Mouse (Mus musculus) CH12.LX (cell line): Measurements from ENCODE around the gene Psmd8. TPM values are rescaled to one million over a fixed set of nuclear protein-coding genes. Genes with fewer than 3 reads are reported as not detected.

Source experiments
- DNase-seq: peaks from one replicate; pipeline ENCODE4 v3.0.0-alpha.2; 2013; ENCODE audit errors: extremely low read depth
- H3K27ac ChIP-seq: 2 replicates; pipeline ENCODE4 v1.5.1; 2012; ENCODE audit warnings: low read depth, mild to moderate bottlenecking, control low read depth, moderate library complexity; ENCODE audit not compliant: insufficient read depth
- H3K27me3 ChIP-seq: replicated peaks from 2 replicates; pipeline ENCODE3; 2012; ENCODE audit warnings: inconsistent platforms
- H3K36me3 ChIP-seq, 2 experiments: replicated peaks in 1 of 2; 2 replicates each; pipeline versions ENCODE3 to v1.6.1; 2012; ENCODE audit warnings: inconsistent platforms in 1 of 2, low read length in 1 of 2, mild to moderate bottlenecking in 1 of 2, mixed read lengths in 1 of 2, moderate library complexity in 1 of 2; ENCODE audit not compliant: control insufficient read depth in 1 of 2, insufficient read depth in 1 of 2
- H3K4me1 ChIP-seq, 2 experiments: 2 replicates each; pipeline ENCODE4 v1.6.1; 2012; ENCODE audit warnings: inconsistent platforms in 1 of 2, moderate library complexity in 1 of 2; ENCODE audit not compliant: insufficient read depth in 2 of 2, control insufficient read depth in 1 of 2
- H3K4me2 ChIP-seq: 2 replicates; pipeline ENCODE4 v1.6.1; 2012; ENCODE audit warnings: low read depth, mild to moderate bottlenecking, control low read depth; ENCODE audit not compliant: poor library complexity, insufficient read depth, severe bottlenecking
- H3K4me3 ChIP-seq, 3 experiments: fragments of 150-350 bp in 1 of 3; sonication (generic) in 1 of 3; replicated peaks in 1 of 3; 2 replicates each; pipeline versions ENCODE3 to v1.5.1; 2011 to 2012; ENCODE audit warnings: low read depth in 2 of 3, low read length in 2 of 3, mild to moderate bottlenecking in 2 of 3, moderate library complexity in 2 of 3, control low read depth in 1 of 3, improper control_type of control experiment in 1 of 3, inconsistent platforms in 1 of 3, mixed read lengths in 1 of 3; ENCODE audit not compliant: poor library complexity in 1 of 3
- H3K79me2 ChIP-seq: replicated peaks from 2 replicates; pipeline ENCODE4 v1.6.1; 2012; ENCODE audit warnings: mild to moderate bottlenecking, moderate library complexity; ENCODE audit not compliant: control insufficient read depth, poor library complexity, insufficient read depth, severe bottlenecking; ENCODE audit errors: extremely low read depth
- H3K9ac ChIP-seq: 2 replicates; pipeline ENCODE4 v1.6.1; 2012; ENCODE audit warnings: low read depth, mild to moderate bottlenecking, control low read depth, moderate library complexity; ENCODE audit not compliant: insufficient read depth
- H3K9me3 ChIP-seq: replicated peaks from 2 replicates; pipeline ENCODE3; 2012; ENCODE audit warnings: low read length, inconsistent platforms, mixed read lengths
- BHLHE40 ChIP-seq: IDR thresholded peaks from 2 replicates; pipeline ENCODE4 v1.6.1; 2011; ENCODE audit warnings: mild to moderate bottlenecking, low read depth, low read length, improper control_type of control experiment
- CHD2 ChIP-seq: IDR thresholded peaks from 2 replicates; pipeline ENCODE4 v1.6.1; 2011; ENCODE audit warnings: low read length, improper control_type of control experiment
- E2F4 ChIP-seq: IDR thresholded peaks from 2 replicates; pipeline ENCODE4 v1.6.1; 2011; ENCODE audit warnings: low read depth, low read length, improper control_type of control experiment; ENCODE audit not compliant: insufficient replicate concordance
- ELF1 ChIP-seq: IDR thresholded peaks from 2 replicates; pipeline ENCODE4 v1.6.1; 2014; ENCODE audit warnings: low read depth, mild to moderate bottlenecking, inconsistent platforms, low read length, improper control_type of control experiment
- EP300 ChIP-seq: IDR thresholded peaks from 2 replicates; pipeline ENCODE4 v1.6.1; 2011; ENCODE audit warnings: low read length, improper control_type of control experiment
- ETS1 ChIP-seq: conservative IDR thresholded peaks from 2 replicates; pipeline ENCODE4 v1.6.1; 2012; ENCODE audit warnings: low read depth, mild to moderate bottlenecking, inconsistent platforms, low read length, improper control_type of control experiment, moderate library complexity
- HCFC1 ChIP-seq: IDR thresholded peaks from 2 replicates; pipeline ENCODE4 v1.6.1; 2012; ENCODE audit warnings: low read depth, mild to moderate bottlenecking, inconsistent platforms, low read length, improper control_type of control experiment
- IRF4 ChIP-seq: IDR thresholded peaks from 2 replicates; pipeline ENCODE4 v1.6.1; 2014; ENCODE audit warnings: low read depth, mild to moderate bottlenecking, inconsistent platforms, low read length, improper control_type of control experiment
- JUN ChIP-seq: IDR thresholded peaks from 2 replicates; pipeline ENCODE4 v1.6.1; 2011; ENCODE audit warnings: low read depth, mild to moderate bottlenecking, low read length, improper control_type of control experiment, moderate library complexity; ENCODE audit not compliant: insufficient read depth
- JUND ChIP-seq: conservative IDR thresholded peaks from 2 replicates; pipeline ENCODE4 v1.6.1; 2011; ENCODE audit warnings: low read depth, low read length, improper control_type of control experiment
- KAT2A ChIP-seq: IDR thresholded peaks from 2 replicates; pipeline ENCODE4 v1.6.1; 2012; ENCODE audit warnings: low read length, improper control_type of control experiment, inconsistent platforms; ENCODE audit not compliant: insufficient replicate concordance
- MAX ChIP-seq: IDR thresholded peaks from 2 replicates; pipeline ENCODE4 v1.6.1; 2011; ENCODE audit warnings: low read length, improper control_type of control experiment
- MEF2A ChIP-seq: IDR thresholded peaks from 2 replicates; pipeline ENCODE4 v1.6.1; 2014; ENCODE audit warnings: low read depth, mild to moderate bottlenecking, inconsistent platforms, low read length, improper control_type of control experiment, borderline replicate concordance
- MXI1 ChIP-seq: IDR thresholded peaks from 2 replicates; pipeline ENCODE4 v1.6.1; 2011; ENCODE audit warnings: mild to moderate bottlenecking, low read depth, low read length, improper control_type of control experiment
- MYC ChIP-seq: IDR thresholded peaks from 2 replicates; pipeline ENCODE4 v1.6.1; 2011; ENCODE audit warnings: low read depth, mild to moderate bottlenecking, improper control_type of control experiment, low read length
- NELFE ChIP-seq: IDR thresholded peaks from 2 replicates; pipeline ENCODE4 v1.6.1; 2011; ENCODE audit warnings: low read depth, low read length, improper control_type of control experiment
- PAX5 ChIP-seq: IDR thresholded peaks from 2 replicates; pipeline ENCODE4 v1.6.1; 2012; ENCODE audit warnings: low read length, inconsistent platforms, mixed read lengths
- POLR2A ChIP-seq: IDR thresholded peaks from 2 replicates; pipeline ENCODE4 v1.6.1; 2011; ENCODE audit warnings: low read depth, mild to moderate bottlenecking, improper control_type of control experiment, low read length
- POLR2AphosphoS2 ChIP-seq: IDR thresholded peaks from 2 replicates; pipeline ENCODE4 v1.6.1; 2011; ENCODE audit warnings: low read depth, low read length, improper control_type of control experiment
- SIN3A ChIP-seq: IDR thresholded peaks from 2 replicates; pipeline ENCODE4 v1.6.1; 2012; ENCODE audit warnings: low read length, improper control_type of control experiment, inconsistent platforms
- SMC3 ChIP-seq: IDR thresholded peaks from 2 replicates; pipeline ENCODE4 v1.6.1; 2011; ENCODE audit warnings: low read depth, low read length, improper control_type of control experiment
- TBP ChIP-seq: conservative IDR thresholded peaks from 2 replicates; pipeline ENCODE4 v1.6.1; 2011; ENCODE audit warnings: low read depth, low read length, improper control_type of control experiment
- TCF12 ChIP-seq: IDR thresholded peaks from 2 replicates; pipeline ENCODE4 v1.6.1; 2014; ENCODE audit warnings: low read depth, mild to moderate bottlenecking, inconsistent platforms, low read length, improper control_type of control experiment
- USF1 ChIP-seq: IDR thresholded peaks from 2 replicates; pipeline ENCODE4 v1.6.1; 2014; ENCODE audit warnings: low read depth, mild to moderate bottlenecking, inconsistent platforms, low read length, improper control_type of control experiment
- ZC3H11A ChIP-seq: IDR thresholded peaks from 2 replicates; pipeline ENCODE4 v1.6.1; 2012; ENCODE audit warnings: low read depth, mild to moderate bottlenecking, inconsistent platforms, low read length, improper control_type of control experiment
- ZKSCAN1 ChIP-seq: IDR thresholded peaks from 2 replicates; pipeline ENCODE4 v1.6.1; 2012; ENCODE audit warnings: low read depth, inconsistent platforms, low read length, improper control_type of control experiment, borderline replicate concordance
- dilution Hi-C: fragments of 300-500 bp; cut with MboI; formaldehyde crosslinking; loops from 2 replicates; pipeline ENCODE4 v1.14.3; 2020; ENCODE audit warnings: low sequenced_read_pairs; ENCODE audit not compliant: extremely low pct_unique_long_range_greater_than_20kb, extremely low pct_ligation_motif_present
- in situ Hi-C: fragments of 300-500 bp; cut with MboI; formaldehyde crosslinking; loops from 3 replicates; pipeline ENCODE4 v1.14.3; 2019; ENCODE audit warnings: low sequenced_read_pairs, low pct_ligation_motif_present, low pct_unique_long_range_greater_than_20kb, mixed read lengths
- polyA plus RNA-seq: library from polyadenylated mRNA; unstranded; fragments of >175 nt; gene quantifications from 2 replicates; pipeline ENCODE4 v1.2.1, GENCODE M21; 2012; ENCODE audit warnings: low read depth; ENCODE audit not compliant: insufficient read length
- total RNA-seq, 2 experiments: library from RNA; depleted of rRNA; stranded (reverse); fragments of 300-350 nt in 1 of 2; fragments of >200 nt in 1 of 2; gene quantifications; 2 replicates each; pipeline ENCODE4 v1.2.3; 2012 to 2014

The Psmd8 gene
- total and polyA plus RNA-seq, 3 experiments = 308 to 479 (median 335) TPM

GRCm38 (mm10) chr7:29180854-29181236, 344 bp upstream of the Psmd8 start:
- Histone ChIP-seq H3K4me1 (peaks cover 4 to 14% of the 10 kb centered on the region in 2 experiments; a peak in 3 of 4 replicates), H3K4me2 (peak overlapping the region; percentile 45), H3K27me3 (no peaks in the 10 kb centered on the region), H3K27ac (no peak overlapping the region), H3K9ac (no peak overlapping the region), H3K4me3 (peak overlapping the region in 2 of 3 experiments; percentile 48 to 90), H3K36me3 (peaks cover 19 to 30% of the 10 kb centered on the region in 2 experiments), H3K9me3 (no peaks in the 10 kb centered on the region), H3K79me2 (peaks cover 37% of the 10 kb centered on the region)
- dilution Hi-C loops = no loop called here
- TF ChIP-seq JUND = no peak
- no peak for TF ChIP-seq SMC3
- no peak for TF ChIP-seq ZC3H11A
- TF ChIP-seq E2F4 = no peak
- no peak for TF ChIP-seq KAT2A
- TF ChIP-seq TBP = no peak
- DNase-seq = no peak
- in situ Hi-C loops = no loop called here

- Histone ChIP-seq H3K9me3 (no peaks in the 10 kb centered on the region), H3K9ac (peak overlapping the region; percentile 99), H3K36me3 (peaks cover 34 to 45% of the 10 kb centered on the region in 2 experiments), H3K27ac (peak overlapping the region; percentile 81), H3K27me3 (no peaks in the 10 kb centered on the region), H3K4me3 (peak overlapping the region; percentile 90 to 97 (median 96)), H3K79me2 (peaks cover 37% of the 10 kb centered on the region), H3K4me1 (peaks cover 4 to 14% of the 10 kb centered on the region in 2 experiments; a peak in 3 of 4 replicates), H3K4me2 (peak overlapping the region; percentile 97)
- dilution Hi-C loops = no loop called here
- TF ChIP-seq POLR2AphosphoS2 (no peak), IRF4 (peak; percentile 82), USF1 (no peak), JUN (peak; percentile 58; the same call in 1 of the 2 replicates), MEF2A (peak; percentile 97), ETS1 (peak; percentile 86), E2F4 (no peak), HCFC1 (peak; percentile 39; the same call in 1 of the 2 replicates), BHLHE40 (peak; percentile 71), MYC (peak; percentile 90), MAX (peak; percentile 90), CHD2 (no peak), EP300 (peak; percentile 44), TCF12 (0 out of 2 replicates have a peak, but pooled peaks have one; percentile 53), MXI1 (peak; percentile 85), ELF1 (peak; percentile 61; the same call in 1 of the 2 replicates), JUND (peak; percentile 74), TBP (peak; percentile 80), SIN3A (peak; percentile 85), POLR2A (peak; percentile 62), PAX5 (no peak), ZKSCAN1 (no peak), NELFE (peak; percentile 67; the same call in 1 of the 2 replicates)
- in situ Hi-C loops = no loop called here
- peak; percentile 83 for DNase-seq
Measured at GRCm38 (mm10) chr7:29179323-29179722, 1.2 kb downstream of the Psmd8 start.
